Mouse (Mus musculus) embryonic fibroblast, embryonic 13.5 days (primary cell): ENCODE results near the gene Capsl.

ENCODE experiments used
- CTCF ChIP-seq: IDR thresholded peaks from 2 replicates; pipeline ENCODE4 v1.5.1; 2011; ENCODE audit warnings: mild to moderate bottlenecking, control low read depth, low read length, moderate library complexity, borderline replicate concordance; ENCODE audit not compliant: insufficient read depth
- POLR2A ChIP-seq: IDR thresholded peaks from 2 replicates; pipeline ENCODE4 v1.6.1; 2011; ENCODE audit warnings: low read depth, mild to moderate bottlenecking, control low read depth, low read length, moderate library complexity

DNA sequence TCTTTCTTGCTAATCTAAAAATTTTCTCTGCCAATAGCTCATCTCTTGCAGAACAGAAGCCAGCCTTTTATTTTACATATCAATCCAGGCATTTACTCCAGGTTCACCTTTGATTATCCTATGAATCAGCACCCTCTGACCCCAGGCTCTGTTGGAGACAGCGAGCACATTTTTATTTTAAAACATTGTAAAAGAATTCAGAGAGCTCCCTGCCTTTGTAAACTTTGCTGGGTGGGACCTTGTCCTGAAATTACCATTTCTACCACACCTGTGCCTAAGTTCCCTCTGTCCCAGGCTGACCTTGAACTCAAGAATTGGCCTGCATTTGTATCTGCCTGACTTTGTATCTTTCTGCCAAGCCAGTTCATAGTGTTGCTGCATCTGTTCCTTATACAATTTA is 17.0 kb downstream of the Capsl start:
- TF ChIP-seq POLR2A (no peak), CTCF (no peak)
